Mouse (Mus musculus) brain, embryonic 14.5 days (tissue): Measurements from ENCODE around the gene Rnf141.

Experiments
- CTCF ChIP-seq: fragments of 200-500 bp; IDR thresholded peaks from 2 replicates; pipeline ENCODE4 v1.5.1; 2012; ENCODE audit warnings: inconsistent platforms, mild to moderate bottlenecking, moderate library complexity, borderline replicate concordance; ENCODE audit not compliant: insufficient read depth, insufficient read length; ENCODE audit errors: extremely low read depth
- POLR2A ChIP-seq: fragments of 200-500 bp; IDR thresholded peaks from 2 replicates; pipeline ENCODE4 v1.6.1; 2012; ENCODE audit warnings: mild to moderate bottlenecking, inconsistent platforms, borderline replicate concordance; ENCODE audit not compliant: poor library complexity, insufficient read depth, insufficient read length, severe bottlenecking; ENCODE audit errors: extremely low read depth

DNA sequence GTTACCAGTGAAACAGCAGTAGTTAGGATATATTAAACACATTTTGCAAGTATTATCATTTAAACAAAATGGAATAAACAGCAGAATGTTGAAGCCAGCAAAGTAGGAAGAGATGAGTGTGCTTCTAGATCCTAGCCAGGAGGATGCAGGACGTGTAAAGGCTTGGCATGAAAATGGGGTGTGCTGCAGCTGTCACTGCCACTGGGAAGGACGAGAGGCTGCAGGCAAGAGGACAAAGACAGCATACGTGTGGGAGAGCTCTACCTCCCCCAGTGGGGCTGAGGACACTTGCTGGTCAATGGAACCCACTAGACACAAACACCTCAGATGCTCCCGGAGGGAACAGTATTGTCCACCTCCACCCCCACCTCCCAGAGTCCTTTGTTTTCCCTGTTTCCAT is 93.4 kb downstream of the Rnf141 start:
- TF ChIP-seq CTCF: no peak
- no peak for TF ChIP-seq POLR2A
